Mouse (Mus musculus): Measurements from ENCODE around the gene Prss53. TPM values are rescaled to one million over a fixed set of nuclear protein-coding genes. Genes with fewer than 3 reads are reported as not detected.
"Not testable (repeated sequence)": the region's sequence is repeated elsewhere in the genome, so short reads cannot be mapped to it uniquely, and the experiment has no call there.

The Prss53 gene
- total RNA-seq, 2 experiments from 2014 or later = 1.5 to 1.6 TPM

- DNase-seq = peak; percentile 89
Observed at GRCm38 (mm10) chr7:127912190-127912871, 21.6 kb upstream of the Prss53 start, which contains the start of gene Kat8. Gene Kat8, plus strand, starts transcription at chr7:127912516.

GRCm38 (mm10) chr7:127908656-127909055, 17.9 kb upstream of the Prss53 start:
- DNase-seq = peak; percentile 52

GRCm38 (mm10) chr7:127907939-127908338, 17.2 kb upstream of the Prss53 start:
- no peak for DNase-seq

GRCm38 (mm10) chr7:127903971-127904796, 13.4 kb upstream of the Prss53 start, which contains the start of gene Bckdk:
Gene Bckdk, plus strand, starts transcription at chr7:127904082.
- DNase-seq = peak; percentile 67

- DNase-seq = no peak
Observed at GRCm38 (mm10) chr7:127901772-127902171, 11.0 kb upstream of the Prss53 start.

GRCm38 (mm10) chr7:127899997-127900396, 9.2 kb upstream of the Prss53 start:
- no peak for DNase-seq

GRCm38 (mm10) chr7:127898179-127898956, 7.6 kb upstream of the Prss53 start:
- no peak for DNase-seq

- no peak for DNase-seq
Observed at GRCm38 (mm10) chr7:127897542-127897941, 6.8 kb upstream of the Prss53 start.

GRCm38 (mm10) chr7:127896384-127896783, 5.6 kb upstream of the Prss53 start:
- no peak for DNase-seq

GRCm38 (mm10) chr7:127895891-127896290, 5.1 kb upstream of the Prss53 start:
- DNase-seq = not testable (repeated sequence)

GRCm38 (mm10) chr7:127895442-127895841, 4.7 kb upstream of the Prss53 start, which contains the start of the genes Gm21974 and Vkorc1:
Gene Gm21974, minus strand, starts transcription at chr7:127895454.
Gene Vkorc1, minus strand, starts transcription at chr7:127895617.
- peak; percentile 96 for DNase-seq

GRCm38 (mm10) chr7:127894480-127894879, 3.7 kb upstream of the Prss53 start:
- DNase-seq = no peak

GRCm38 (mm10) chr7:127888821-127889220, 1.9 kb downstream of the Prss53 start:
- DNase-seq = no peak

GRCm38 (mm10) chr7:127887781-127888180, 3.0 kb downstream of the Prss53 start:
- DNase-seq = no peak

- no peak for DNase-seq
Observed at GRCm38 (mm10) chr7:127887191-127887590, 3.6 kb downstream of the Prss53 start.

GRCm38 (mm10) chr7:127886551-127886950, 4.2 kb downstream of the Prss53 start:
- DNase-seq = no peak

GRCm38 (mm10) chr7:127885951-127886350, 4.8 kb downstream of the Prss53 start:
- DNase-seq = peak; percentile 85

- no peak for DNase-seq
Observed at GRCm38 (mm10) chr7:127880431-127880830, 10.3 kb downstream of the Prss53 start.

GRCm38 (mm10) chr7:127879301-127879700, 11.5 kb downstream of the Prss53 start:
- DNase-seq = no peak

GRCm38 (mm10) chr7:127876467-127877348, 14.1 kb downstream of the Prss53 start, which contains the start of gene Zfp668:
Gene Zfp668, minus strand, starts transcription at chr7:127876828.
- peak; percentile 87 for DNase-seq

GRCm38 (mm10) chr7:127876041-127876466, 14.7 kb downstream of the Prss53 start, which contains the start of gene Zfp646:
Gene Zfp646, plus strand, starts transcription at chr7:127876221.
- DNase-seq = peak; percentile 84
